Mouse (Mus musculus): Measurements from ENCODE around the gene Mtor.

Mtor gene

DNA sequence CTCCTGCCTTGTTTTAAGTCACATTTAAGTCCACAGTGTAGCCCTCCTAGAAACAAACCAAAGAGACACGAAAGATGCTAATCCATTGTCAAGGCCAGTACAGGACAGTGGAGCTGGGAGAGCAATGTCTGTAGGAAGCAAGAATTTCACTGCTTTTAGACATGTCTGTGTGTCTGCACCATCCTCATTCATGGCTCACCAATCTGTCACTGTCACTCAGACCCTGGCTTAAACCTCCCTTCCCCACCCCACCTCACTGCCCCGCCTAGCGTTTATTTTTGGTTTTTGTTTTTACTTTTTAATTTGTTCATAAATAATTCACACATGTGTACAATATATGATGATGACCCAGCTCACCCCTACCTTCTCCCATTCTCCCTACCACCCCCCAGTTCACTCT is 84.1 kb downstream of the Mtor start:
- DNase-seq (ENCODE audit: low spot score) = no peak

DNA sequence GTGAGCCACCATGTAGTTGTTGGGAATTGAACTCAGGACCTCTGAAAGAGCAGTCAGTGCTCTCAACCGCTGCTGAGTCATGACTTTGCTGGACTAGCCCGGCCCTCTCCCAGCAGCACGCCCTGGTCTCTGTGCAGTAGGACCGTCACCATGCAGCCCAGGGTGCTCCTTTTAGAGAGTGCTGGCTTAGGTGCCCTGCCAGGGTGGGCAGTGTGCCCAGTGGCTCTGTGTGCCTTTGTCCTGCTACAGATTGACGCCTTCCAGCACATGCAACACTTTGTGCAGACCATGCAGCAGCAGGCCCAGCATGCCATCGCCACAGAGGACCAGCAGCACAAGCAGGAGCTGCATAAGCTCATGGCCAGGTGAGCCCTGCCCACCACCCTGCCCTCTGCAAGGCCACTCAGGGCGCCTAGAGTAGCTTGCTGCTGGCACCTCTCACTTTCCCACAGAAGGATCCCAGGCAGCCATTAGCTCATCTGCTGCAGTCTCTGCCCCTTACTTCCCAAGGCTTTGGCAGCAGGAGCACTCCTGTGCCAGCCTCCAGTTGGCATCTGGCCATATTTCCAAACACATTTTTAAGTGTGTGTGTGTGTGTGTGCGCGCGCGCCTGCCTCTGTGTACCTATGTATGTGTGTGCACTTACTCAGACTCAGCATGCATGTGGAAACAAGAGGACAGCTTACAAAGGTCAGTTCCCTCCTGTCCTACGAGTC is 85.4 kb downstream of the Mtor start:
- DNase-seq (ENCODE audit: low spot score) = no peak

DNA sequence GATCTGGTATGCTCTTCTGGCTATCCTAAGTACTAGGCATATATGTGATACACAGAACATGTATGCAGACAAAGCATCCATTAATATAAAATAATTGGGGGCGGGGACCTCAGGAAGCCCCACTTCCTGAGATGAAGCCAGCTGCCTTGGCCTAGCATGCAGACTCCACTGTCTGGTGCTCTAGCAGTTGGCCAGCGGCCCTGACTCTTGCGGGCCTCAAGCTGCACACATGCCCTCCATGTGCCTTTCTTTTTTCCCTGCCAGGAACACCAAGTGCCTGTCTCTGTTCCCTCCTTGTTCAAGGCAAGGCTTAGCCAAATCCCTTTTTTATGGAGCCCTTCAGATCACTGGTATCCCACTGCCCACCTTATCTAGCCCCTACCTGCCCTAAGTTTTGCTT is 87.5 kb downstream of the Mtor start:
- DNase-seq (ENCODE audit: low spot score) = no peak

DNA sequence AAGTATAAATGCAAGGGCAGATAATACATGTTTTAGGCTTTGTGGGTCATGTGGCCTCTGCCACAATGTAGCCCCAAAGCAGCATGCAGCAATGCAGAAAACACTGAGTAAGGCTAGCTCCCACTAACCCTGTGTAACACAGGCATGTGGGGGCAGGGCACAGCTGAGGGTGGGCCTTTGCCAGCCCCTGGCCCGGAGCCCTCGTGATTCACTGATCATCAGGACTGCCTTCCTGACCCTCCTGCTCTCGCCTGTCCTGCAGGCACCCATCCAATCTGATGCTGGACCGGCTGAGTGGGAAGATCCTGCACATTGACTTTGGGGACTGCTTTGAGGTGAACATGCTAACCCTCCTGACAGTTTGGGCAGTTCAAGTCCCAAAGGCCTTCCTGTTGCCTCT is 100.7 kb downstream of the Mtor start:
- DNase-seq (ENCODE audit: low spot score) = no peak

DNA sequence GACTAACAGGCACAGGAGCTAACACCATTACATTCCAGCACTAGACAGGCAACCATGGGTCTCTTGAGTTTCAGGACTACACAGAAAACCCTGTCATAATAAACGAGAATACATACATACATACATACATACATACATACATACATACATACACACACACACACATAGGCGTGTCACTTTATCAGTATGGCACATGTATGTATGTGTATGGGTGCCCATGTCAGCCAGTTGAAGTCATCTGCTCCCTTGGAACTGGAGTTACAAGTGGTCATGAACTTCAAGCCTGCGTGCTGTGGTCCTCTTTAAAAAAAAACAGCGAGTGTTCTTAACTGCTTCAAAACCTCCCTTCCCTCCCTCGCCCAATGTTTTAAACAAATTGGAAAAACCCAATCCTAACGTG is 109.4 kb downstream of the Mtor start:
- DNase-seq (ENCODE audit: low spot score) = no peak

DNA sequence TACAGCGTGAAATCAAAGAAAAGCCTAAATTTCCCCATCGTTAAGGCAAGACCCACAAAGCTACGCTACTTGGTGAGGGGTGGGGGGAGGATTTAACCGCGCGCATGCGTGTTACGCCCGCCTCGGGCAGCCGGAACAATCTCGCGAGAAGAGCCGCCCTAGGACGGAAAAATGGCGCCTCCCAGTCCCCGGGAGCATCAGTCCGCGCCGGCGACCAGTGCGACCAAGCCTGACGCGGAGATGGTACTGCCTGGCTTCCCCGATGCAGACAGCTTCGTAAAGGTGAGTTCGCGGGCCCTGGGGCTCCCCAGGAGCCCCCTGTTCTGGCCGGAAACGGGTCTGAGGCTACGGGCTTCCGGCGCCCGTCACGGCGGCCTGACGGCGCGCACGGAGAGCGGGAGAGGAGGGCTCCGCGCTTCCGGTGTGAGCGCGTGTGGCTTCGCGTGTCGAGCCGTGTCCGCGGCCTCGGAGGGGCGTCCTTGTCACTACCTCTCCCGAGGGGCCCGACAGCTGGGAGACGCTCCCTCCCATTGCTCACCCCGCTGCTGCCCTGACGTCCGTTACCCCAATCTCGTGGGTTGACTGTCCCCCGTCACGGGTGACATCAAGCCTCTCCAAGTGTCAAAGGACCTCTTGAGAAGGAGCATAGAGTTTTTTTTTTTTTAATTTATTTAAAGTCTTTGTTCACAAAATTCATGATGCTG is 110.0 kb downstream of the Mtor start, which contains the start of gene Exosc10:
TSS of gene Exosc10 (plus strand) at position 133 of the 704 bp plus-strand sequence.
- DNase-seq (ENCODE audit: low spot score) = peak; percentile 87

DNA sequence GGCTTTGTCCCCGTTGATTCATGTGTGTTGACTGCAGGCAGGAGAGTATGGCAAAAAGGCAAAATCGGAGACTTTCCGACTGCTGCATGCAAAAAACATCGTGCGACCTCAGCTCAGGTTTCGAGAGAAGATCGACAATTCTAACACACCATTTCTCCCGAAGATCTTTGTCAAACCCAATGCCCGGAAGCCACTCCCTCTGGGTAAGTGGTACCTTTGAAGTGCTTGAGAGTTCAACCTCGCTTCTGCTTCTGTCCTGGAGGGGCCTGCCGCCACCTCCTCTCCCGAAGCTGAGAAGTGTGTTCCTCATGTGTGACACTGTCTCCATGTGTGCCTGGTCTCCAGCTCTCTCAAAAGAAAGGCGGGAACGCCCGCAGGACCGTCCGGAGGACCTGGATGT is 114.3 kb downstream of the Mtor start:
- no peak for DNase-seq (ENCODE audit: low spot score)

DNA sequence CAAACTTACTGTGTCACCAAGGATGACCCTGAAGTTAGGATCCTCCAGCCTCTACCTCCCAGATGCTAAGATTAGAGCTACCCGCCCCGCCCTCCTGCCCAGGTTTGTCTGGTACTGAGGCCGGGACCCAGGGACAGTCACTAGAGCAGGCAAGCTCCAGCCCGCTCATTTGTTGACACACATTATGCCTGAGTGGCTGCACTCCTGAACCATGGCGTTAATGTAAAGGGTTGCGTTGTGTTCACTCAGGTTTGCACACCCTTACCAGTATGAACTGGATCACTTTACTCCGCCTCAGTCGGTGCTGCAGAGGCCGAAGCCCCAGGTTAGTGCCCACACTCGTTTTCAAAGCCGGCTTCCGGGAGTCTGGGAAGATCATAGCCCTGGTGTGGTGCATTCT is 115.2 kb downstream of the Mtor start:
- DNase-seq (ENCODE audit: low spot score) = no peak

DNA sequence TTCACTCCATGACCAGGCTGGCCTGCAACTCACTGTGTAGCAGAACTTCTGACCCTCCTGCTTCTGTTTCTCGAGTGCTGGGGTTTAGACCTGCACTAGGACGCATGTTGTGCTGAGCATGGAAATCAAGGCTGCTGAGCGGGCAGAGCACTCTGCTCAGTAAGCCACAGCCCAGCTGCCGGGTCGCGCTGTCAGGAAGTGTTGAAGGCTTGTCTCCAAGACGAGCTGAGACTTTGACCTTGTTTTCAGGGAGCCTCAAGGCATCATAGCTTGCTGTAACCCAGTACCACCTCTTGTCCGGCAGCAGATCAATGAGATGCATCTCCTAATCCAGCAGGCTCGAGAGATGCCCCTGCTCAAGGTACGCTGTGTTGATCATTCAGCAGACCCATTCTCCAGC is 121.7 kb downstream of the Mtor start:
- DNase-seq (ENCODE audit: low spot score) = no peak

DNA sequence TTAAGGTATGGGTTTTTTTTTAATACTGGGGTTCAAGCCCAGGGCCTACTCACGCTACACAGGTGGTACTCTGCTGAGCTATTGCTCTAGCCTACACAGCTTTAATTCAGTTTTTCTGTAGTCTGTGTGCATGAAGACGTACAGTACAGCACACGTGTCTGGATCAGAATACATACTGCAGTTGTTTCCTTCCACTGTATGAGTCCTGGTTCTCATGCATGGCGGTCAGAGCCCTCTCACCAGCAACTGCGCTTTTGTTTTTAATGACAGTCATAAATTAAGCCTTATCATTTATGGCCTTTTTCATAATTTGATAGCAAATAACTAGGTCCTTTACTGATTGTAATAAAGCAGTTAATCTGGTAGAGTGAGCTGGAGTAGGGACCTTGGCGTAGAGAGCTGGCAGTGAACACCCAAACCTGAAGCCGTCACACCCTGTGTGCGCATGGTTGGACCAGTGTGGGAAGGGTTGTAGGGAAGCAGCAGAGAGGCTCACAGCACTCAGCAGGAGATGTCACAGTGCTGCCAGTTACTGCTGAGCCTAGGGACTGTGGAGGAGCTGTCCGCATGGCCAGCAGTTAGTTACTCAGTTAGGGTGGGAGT is 122.4 kb downstream of the Mtor start:
- no peak for DNase-seq (ENCODE audit: low spot score)

DNA sequence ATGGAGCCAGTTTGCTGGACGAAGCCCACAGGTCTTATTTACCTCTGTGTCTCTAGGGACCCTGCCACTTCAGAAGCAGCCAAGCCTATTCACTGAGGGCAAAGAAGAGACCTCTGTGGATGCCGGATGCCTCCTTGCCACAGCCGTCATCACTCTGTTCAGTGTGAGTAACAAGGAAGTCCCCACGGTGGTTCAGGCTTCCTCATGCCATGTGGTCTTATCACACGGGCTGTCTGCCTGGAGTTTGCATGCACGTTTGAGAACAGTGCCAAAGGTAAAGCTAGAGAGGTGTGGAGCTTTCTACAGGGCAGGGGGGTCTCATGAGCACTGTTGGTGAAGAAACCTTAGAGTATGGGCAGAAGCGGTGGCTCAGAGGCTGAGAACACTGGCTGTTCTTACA is 124.8 kb downstream of the Mtor start:
- DNase-seq (ENCODE audit: low spot score) = no peak

DNA sequence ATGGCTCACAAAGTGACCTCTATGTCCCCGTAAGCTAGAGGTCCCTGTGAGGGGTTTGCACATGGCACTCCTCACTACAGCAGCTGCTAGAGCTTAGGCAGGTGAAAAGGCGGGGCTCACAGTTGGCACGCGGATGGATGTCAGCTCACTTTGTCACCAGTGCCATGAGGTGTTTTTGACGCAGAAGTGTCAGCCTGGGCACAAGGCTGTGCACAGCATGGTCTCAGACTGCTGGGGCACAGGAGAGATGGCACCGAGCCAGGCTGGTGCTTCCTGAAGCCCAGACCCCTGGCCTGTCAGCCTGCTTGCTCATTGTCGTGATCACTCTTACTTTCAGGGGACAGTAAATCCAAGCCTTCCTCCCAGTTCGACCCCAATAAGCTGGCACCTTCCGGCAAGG is 132.4 kb downstream of the Mtor start:
- DNase-seq (ENCODE audit: low spot score) = no peak

DNA sequence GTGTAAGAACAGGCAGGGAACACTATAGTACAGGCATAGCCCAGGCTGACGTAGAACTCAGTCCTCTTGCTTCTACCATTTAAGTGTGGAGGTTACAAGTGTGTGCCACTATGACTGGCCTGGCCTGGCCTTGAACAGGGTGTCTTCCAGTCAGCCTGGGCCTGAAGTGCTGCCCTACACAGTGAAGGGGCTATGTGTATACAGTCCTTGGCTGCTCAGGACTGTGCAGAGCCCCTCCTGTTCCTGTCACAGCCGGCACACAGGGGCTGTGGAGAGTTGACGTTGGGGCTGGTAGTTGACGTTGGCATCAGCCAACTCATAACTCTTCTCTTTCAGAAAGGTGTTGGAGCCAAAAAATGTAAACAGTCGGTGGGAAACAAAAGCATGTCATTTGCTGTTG is 133.0 kb downstream of the Mtor start:
- no peak for DNase-seq (ENCODE audit: low spot score)

DNA sequence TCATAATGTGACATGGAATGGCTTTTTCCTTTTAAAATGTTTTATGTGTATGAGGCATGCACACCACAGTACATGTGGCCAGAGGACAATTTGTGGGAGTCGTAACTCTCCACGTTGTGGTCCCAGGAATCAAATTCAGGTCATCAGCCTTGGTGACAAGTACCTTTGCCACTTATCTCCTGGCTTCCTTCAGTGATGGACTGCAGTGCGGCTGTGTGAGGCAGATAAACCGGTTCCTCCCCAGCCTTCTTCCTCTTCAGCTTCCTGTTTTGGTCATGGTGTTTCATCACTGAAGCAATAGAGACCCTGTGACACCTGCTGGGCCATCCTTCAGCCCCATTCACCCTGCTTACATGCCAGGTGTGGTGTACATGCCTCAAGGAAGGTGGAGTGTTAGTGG is 134.8 kb downstream of the Mtor start:
- DNase-seq (ENCODE audit: low spot score) = no peak

DNA sequence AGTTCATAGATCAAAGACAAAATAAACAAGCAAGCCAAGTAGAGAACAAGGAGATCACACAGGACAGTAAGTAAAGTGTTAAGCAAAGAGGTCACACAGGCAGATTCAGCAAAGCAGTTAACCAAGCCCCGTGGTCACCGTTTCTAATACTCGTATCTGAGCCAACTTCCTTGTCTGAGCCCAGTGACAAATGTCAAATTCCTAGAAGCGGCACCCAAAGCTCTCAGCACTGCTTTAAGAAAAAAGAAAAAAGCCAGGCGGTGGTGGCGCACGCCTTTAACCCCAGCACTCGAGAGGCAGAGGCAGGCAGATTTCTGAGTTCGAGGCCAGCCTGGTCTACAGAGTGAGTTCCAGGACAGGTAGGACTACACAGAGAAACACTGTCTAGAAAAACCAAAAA is 138.2 kb downstream of the Mtor start:
- DNase-seq (ENCODE audit: low spot score) = no peak

DNA sequence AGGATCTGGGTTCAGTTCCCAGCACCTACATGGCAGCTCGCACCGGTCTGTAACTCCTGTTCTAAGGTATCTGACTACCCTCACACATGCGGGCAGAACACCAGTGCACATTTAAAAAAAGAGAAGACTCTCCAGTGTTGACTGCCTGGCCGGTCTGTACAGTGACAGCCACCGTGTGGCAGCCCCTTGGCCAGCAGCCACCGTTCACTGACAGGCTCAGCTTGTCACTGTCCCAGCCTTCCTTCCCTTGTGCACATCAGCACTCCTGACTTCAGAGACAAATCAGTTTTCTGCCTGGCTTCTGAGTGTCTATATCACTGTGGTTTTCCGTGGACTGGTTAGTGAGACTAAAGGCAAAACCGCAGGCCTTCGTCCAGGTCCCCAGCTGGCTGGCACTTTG is 140.4 kb downstream of the Mtor start:
- no peak for DNase-seq (ENCODE audit: low spot score)

DNA sequence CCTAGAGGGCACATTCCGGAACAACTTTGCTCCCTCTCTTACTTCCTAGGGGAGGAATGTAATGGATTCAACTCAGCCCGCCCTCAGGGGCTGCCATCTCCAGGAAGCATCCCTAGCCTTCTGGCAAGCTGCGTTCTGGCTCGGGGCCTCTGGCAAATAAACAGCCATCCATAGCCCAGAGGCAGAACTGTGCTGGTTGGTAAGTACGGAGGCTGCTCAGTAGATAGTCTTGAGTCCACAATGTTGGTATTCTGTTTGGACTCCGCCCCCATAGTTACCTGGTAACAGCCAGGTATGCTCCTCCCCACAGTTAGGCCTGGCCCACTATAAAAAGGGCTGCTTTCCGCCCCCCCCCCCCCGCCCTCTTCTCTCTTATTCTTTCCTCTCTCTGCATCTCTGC is 141.2 kb downstream of the Mtor start:
- DNase-seq (ENCODE audit: low spot score) = no peak

DNA sequence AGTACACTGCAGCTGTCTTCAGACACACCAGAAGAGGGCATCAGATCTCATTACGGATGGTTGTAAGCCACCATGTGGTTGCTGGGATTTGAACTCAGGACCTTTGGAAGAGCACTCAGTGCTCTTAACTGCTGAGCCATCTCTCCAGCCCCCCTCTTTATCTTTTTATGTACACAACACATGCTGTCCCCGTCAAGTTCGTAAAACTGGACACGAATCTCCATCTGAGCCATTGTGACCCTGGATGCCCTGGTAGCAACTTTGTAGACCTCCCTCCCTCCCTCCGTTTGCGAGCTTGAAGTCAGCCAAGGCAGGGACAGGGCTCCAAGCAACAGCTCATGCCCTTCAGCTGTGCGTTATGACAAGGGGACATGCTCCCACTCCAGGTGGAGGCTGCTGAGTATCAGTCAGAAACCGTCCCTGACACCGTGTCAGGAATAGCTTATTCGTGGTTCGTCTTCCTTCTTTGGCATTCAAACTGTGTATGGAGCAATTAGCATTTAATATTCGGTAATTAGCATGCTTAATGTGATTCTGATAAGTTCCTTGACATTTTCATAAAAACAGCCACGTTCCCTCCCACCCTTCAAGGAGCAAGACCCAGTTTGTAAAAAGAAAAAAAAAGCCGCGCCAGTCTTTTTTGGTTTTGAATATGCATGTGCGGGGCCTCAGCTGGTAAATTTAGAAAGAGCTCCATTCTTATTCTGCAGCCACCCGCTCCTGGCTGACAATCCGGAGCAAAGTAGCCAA is 142.2 kb downstream of the Mtor start:
- no peak for DNase-seq (ENCODE audit: low spot score)

DNA sequence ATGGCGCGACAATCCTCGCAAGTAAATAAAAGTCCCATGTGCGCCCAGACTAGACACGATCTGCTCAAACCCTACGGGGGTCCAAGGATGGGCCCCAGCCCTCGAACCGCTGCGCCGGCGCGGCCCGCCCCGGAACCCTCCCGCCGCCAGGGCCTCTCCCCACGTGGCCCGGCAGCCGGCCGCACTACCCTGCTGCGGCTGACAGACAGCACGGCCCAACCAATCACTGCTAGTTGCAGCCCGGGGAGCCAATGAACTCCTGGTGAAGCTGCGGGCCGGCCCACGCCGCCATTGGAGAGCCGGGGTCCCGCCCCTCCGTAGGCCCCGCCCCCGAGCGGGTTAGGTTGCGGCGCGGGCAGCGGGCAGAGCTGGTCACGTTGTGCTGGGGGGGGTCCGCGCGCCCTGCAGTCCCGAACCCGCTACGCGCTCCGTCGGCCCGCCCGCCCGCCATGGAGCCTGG is 142.8 kb downstream of the Mtor start, which contains the start of gene Srm:
TSS of gene Srm (plus strand) at position 333 of the 460 bp plus-strand sequence.
- peak; percentile 94 for DNase-seq (ENCODE audit: low spot score)

DNA sequence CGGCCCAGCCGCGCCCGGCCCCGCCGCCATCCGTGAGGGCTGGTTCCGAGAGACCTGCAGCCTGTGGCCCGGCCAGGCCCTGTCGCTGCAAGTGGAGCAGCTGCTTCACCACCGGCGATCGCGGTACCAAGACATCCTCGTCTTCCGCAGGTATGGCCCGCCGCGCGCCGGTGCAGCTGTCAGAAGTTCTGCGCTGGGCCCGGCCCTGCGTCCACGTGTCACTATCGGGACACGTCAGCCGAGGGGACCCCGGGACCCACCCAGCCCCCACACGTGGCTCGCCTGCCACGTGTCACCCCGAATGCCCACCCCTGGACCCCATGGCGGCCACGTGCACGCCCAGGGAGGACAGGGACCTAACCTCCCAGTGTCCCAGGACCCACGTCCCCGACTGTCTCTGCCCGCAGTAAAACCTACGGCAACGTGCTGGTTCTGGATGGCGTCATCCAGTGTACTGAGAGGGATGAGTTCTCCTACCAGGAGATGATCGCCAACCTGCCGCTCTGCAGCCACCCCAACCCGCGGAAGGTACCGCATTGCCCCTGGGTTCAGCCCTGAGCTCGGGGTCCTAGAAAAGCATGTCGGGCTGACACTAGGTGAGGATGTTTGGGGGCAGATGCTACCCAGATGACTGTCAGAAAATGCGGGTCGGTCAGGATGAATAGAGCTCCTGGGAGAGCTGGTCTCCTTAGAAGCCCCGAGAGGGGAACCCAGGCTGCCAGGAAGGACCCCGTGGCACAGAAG is 143.4 kb downstream of the Mtor start:
- DNase-seq (ENCODE audit: low spot score) = no peak

DNA sequence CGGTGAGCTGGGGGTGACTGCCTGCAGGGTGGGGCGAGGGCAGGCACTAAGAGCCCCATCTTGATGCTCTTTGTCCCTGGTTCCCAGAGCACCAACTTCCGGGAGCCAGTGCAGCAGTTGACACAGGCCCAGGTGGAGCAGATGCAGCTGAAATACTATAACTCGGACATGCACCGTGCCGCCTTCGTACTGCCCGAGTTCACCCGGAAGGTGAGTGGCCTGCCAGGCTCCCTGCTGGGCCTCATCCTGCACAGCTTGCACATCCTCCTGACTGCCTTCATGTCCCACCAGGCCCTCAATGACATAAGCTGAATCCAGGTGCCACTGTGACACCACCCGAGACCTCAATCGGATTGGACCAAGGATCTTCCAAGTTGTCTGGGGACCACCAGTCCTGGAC is 145.6 kb downstream of the Mtor start:
- no peak for DNase-seq (ENCODE audit: low spot score)

DNA sequence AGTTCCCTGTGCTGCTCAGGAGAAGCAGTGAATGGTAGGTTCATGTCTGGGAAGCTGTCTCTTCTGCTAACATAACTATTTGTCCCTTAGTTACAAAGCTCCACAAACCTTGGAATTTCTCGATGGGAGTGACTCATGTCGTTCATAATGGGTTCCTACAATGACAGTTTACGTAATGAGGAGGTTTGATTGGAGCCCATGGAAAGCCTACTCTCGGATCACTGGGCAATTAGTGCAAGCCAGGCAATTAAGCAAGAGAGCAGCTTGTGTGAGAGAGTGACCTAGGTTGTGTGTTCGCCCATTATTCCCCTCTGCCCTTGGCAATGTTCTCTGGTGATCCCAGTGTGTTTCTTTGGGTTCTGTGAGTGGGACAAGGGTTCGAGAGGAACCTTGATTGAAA is 147.5 kb downstream of the Mtor start:
- no peak for DNase-seq (ENCODE audit: low spot score)
